Mouse (Mus musculus) heart, adult 2 months (tissue): ENCODE data around the gene Samd5. TPM values are rescaled to one million over a fixed set of nuclear protein-coding genes. Genes with fewer than 3 reads are reported as not detected.

Experiments
- DNase-seq, 2 experiments: peaks; one replicate each; pipeline ENCODE4 v3.0.0; 2021
- H3K27ac ChIP-seq: fragments of 200-600 bp; 2 replicates; pipeline ENCODE4 v1.8.1; 2022
- H3K27me3 ChIP-seq: fragments of 200-500 bp; 2 replicates; pipeline ENCODE4 v1.6.1; 2012; ENCODE audit warnings: mild to moderate bottlenecking, low read length, inconsistent platforms, mixed read lengths; ENCODE audit not compliant: control insufficient read depth, insufficient read depth
- H3K36me3 ChIP-seq: fragments of 200-500 bp; 2 replicates; pipeline ENCODE4 v1.6.1; 2012; ENCODE audit warnings: low read length, inconsistent platforms; ENCODE audit not compliant: control insufficient read depth, insufficient read depth
- H3K4me1 ChIP-seq: fragments of 200-500 bp; 2 replicates; pipeline ENCODE4 v1.6.1; 2011; ENCODE audit warnings: low read length; ENCODE audit not compliant: control insufficient read depth, insufficient read depth
- H3K4me3 ChIP-seq: fragments of 200-600 bp; 2 replicates; pipeline ENCODE4 v1.8.1; 2022
- H3K79me2 ChIP-seq: fragments of 200-500 bp; replicated peaks from 2 replicates; pipeline ENCODE4 v1.6.1; 2012; ENCODE audit warnings: mild to moderate bottlenecking, inconsistent platforms, low read length, moderate library complexity, mixed read lengths; ENCODE audit not compliant: control insufficient read depth, insufficient read depth
- H3K9ac ChIP-seq: fragments of 200-500 bp; 2 replicates; pipeline ENCODE4 v1.6.1; 2012; ENCODE audit warnings: low read depth, mild to moderate bottlenecking, control low read depth, inconsistent platforms, low read length, mixed read lengths
- CTCF ChIP-seq: fragments of 200-600 bp; IDR thresholded peaks from 2 replicates; pipeline ENCODE4 v1.8.1; 2022; ENCODE audit warnings: antibody characterized with exemption, mild to moderate bottlenecking, moderate library complexity
- EP300 ChIP-seq: fragments of 200-500 bp; IDR thresholded peaks from 2 replicates; pipeline ENCODE4 v1.6.1; 2011; ENCODE audit warnings: low read depth, low read length, control low read depth; ENCODE audit not compliant: insufficient read depth
- POLR2A ChIP-seq: fragments of 200-500 bp; IDR thresholded peaks from 2 replicates; pipeline ENCODE4 v1.6.1; 2011; ENCODE audit warnings: mild to moderate bottlenecking, low read depth, low read length, control low read depth; ENCODE audit not compliant: insufficient read depth
- WGBS: fragments of 180-500 bp; shearing (Covaris S2); methylation state at CpG from one replicate; pipeline ENCODE4 v1.1.7; 2018; 5-methylcytosine and 5-hydroxymethylcytosine counted together
- intact Hi-C: fragments of 180-260 bp; cut with DNase I; formaldehyde crosslinking; loops from one replicate; pipeline ENCODE4 v1.15.1; 2025
- polyA plus RNA-seq: library from polyadenylated mRNA; depleted of rRNA; stranded (reverse); fragments of >200 nt; gene quantifications from 2 replicates; pipeline ENCODE4 v1.2.3, GENCODE M21; 2012; rRNA removed
- total RNA-seq, 2 experiments: library from RNA; stranded (reverse); gene quantifications; 2 replicates each; pipeline ENCODE4 v1.2.3; 2021

Samd5 gene
- total and polyA plus RNA-seq, 3 experiments: 1.2 to 3.8 (median 3.0) TPM

DNA sequence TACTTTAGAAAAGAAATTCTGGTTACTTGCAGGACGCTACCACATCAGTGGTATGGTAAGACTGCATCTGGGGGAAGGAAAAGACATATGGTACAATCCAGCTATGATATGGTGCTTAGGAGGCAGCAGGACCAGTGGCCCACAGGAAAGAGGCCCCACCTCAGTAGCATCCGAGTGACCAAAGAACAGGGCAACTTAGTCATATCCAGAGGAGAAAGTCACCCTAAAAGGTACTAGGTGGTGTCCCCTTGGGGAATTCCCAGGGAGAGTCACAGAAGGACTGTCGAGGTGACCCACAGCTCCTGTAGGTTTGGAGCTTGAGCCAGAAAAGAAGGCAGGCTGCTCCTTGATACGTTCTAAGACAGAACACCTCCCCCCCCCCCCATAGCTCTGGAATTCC lies 80.3 kb downstream of the Samd5 start:
- H3K4me1 ChIP-seq: no peaks in the 10 kb centered on the region
- no peak for TF ChIP-seq POLR2A
- no peak for TF ChIP-seq EP300
- TF ChIP-seq CTCF: no peak
- H3K4me3 ChIP-seq: no peak overlapping the region
- 80% methylated on average over 4 of the region's 4 CpGs for WGBS
- no peak overlapping the region for H3K9ac ChIP-seq
- intact Hi-C loops: no loop called here
- no peaks in the 10 kb centered on the region; the same call in 1 of the 2 replicates for H3K79me2 ChIP-seq
- DNase-seq: no peak
- H3K36me3 ChIP-seq: no peaks in the 10 kb centered on the region
- H3K27me3 ChIP-seq: no peaks in the 10 kb centered on the region
- H3K27ac ChIP-seq: no peak overlapping the region

DNA sequence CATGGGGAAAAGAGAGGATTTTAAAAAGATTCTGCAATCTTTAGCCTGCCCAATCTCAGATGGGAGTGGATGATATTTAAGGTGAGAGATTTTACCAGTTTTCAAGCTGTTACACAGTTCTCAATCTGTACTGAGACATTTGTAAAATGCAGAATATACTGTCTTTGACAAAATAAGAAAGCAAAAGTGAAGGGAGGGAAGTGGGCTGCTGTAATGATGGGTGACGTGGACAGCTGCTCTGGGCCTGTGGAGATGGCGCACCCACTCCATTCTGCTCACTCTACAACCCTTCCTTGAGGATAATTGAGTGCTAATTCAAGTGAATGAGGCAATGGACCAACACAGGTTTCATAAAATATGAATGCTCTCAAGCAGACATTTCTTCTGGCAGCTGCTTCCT lies 84.4 kb downstream of the Samd5 start:
- WGBS: 95% methylated on average over 2 of the region's 2 CpGs
- H3K27me3 ChIP-seq: no peaks in the 10 kb centered on the region
- TF ChIP-seq CTCF (no peak), POLR2A (no peak), EP300 (no peak)
- H3K9ac ChIP-seq: no peak overlapping the region
- no peak overlapping the region for H3K27ac ChIP-seq
- H3K4me1 ChIP-seq: no peaks in the 10 kb centered on the region
- no peak overlapping the region for H3K4me3 ChIP-seq
- DNase-seq: no peak
- intact Hi-C loops: no loop called here
- H3K79me2 ChIP-seq: no peaks in the 10 kb centered on the region; the same call in 1 of the 2 replicates
- no peaks in the 10 kb centered on the region for H3K36me3 ChIP-seq

DNA sequence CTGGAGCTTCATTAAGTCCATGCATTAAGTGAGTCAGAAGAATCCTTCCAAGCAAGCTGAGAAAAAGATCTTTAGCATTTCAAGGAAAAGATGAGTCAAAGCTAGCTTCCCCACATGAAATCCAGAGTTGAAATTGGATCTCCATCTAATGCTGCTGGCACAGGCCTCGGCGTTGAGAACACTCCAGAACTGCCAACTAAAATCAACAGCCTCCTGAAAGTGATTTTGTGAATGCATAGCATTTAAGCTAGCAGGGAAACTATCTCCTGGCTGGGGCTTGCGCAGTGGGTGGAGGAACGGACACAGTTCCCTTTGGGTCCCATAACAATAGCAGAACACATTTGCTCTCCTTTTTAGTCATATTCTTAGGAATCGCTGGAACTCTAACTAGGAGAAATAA lies 88.7 kb downstream of the Samd5 start:
- H3K4me1 ChIP-seq: no peaks in the 10 kb centered on the region
- no peaks in the 10 kb centered on the region for H3K79me2 ChIP-seq
- H3K27ac ChIP-seq: no peak overlapping the region
- H3K27me3 ChIP-seq: no peaks in the 10 kb centered on the region
- TF ChIP-seq EP300 (no peak), POLR2A (no peak), CTCF (no peak)
- no peak for DNase-seq
- intact Hi-C loops: no loop called here
- no peak overlapping the region for H3K9ac ChIP-seq
- WGBS: 68% methylated on average over 5 of the region's 5 CpGs
- no peaks in the 10 kb centered on the region for H3K36me3 ChIP-seq
- H3K4me3 ChIP-seq: no peak overlapping the region

DNA sequence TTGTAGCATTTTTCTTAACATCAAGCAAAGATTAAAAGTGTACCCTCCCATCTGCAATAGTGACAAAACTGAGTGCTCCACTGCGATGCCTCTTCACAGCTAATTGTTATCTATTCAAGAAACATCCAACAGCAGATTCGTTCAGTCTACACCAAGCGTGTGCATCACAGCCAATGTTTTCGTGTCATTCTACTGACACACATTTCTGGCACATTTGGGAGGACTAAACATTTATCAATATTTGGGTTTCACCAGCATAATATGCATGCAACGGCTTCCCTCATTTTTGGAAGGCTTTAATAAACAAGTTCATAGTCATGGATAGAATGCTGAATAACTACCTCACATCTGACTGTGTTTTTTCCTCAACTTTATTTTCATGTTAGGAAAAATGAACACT lies 95.6 kb downstream of the Samd5 start:
- TF ChIP-seq EP300: no peak
- no peak for TF ChIP-seq POLR2A
- TF ChIP-seq CTCF: no peak
- Histone ChIP-seq H3K9ac (no peak overlapping the region), H3K36me3 (no peaks in the 10 kb centered on the region), H3K79me2 (no peaks in the 10 kb centered on the region), H3K4me3 (no peak overlapping the region), H3K27ac (no peak overlapping the region), H3K4me1 (no peaks in the 10 kb centered on the region), H3K27me3 (no peaks in the 10 kb centered on the region)
- WGBS: 85% methylated on average over 5 of the region's 5 CpGs
- intact Hi-C loops: loop anchor here (5.0 to 10.0 kb wide), 2 partner anchors 178 to 745 kb away; no protein-coding TSS in a partner anchor
- DNase-seq: no peak

DNA sequence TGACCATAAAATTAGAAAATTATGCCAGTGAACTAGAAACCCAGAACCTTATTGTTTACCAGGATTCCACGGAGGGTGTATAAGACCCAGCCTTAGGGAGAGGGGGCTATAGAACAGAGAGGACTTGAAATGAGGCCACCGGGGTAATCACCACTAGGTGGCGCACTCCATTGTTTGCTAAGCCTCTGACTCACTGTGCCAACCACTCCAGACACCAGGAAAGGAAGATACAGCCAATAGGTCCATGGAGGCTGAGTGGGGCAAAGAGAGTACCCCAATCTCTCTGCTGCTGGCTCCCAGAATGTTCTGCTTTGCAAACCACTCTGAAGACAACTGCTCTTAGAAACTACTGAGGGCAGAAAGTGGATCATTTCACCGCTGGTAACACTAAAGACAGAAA lies 99.4 kb downstream of the Samd5 start:
- TF ChIP-seq POLR2A (no peak), EP300 (peak; percentile 36; the same call in 1 of the 2 replicates), CTCF (peak; percentile 97)
- Histone ChIP-seq H3K36me3 (no peaks in the 10 kb centered on the region), H3K27ac (no peak overlapping the region), H3K79me2 (no peaks in the 10 kb centered on the region), H3K4me3 (no peak overlapping the region), H3K4me1 (peaks cover 1% of the 10 kb centered on the region; the same call in 1 of the 2 replicates), H3K27me3 (no peaks in the 10 kb centered on the region), H3K9ac (no peak overlapping the region)
- intact Hi-C loops: loop anchor here (1.0 to 10.0 kb wide), 3 partner anchors 102 to 749 kb away; no protein-coding TSS in a partner anchor
- 35% methylated on average over 4 of the region's 4 CpGs for WGBS
- DNase-seq: peak; percentile 59 to 76

DNA sequence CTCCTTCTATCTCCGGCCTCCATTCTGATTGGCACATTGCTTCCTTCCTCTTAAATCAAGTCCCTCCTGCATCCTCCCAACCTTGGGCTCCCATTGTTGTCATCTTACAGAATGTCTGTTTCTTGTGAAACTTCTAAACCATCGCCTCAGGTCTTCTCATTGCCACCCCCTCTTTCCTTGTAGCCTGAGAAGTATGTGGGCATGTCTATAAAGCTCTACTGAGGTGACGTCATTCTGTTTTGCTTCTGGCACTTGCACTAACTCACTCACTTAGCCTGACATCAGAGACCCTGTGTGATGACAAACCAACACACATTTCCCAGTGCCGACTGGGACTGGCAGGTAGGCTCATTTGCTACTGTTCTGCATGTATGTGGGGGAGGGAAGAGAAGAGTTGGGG lies 100.9 kb downstream of the Samd5 start:
- WGBS: 63% methylated on average over 4 of the region's 4 CpGs
- H3K79me2 ChIP-seq: no peaks in the 10 kb centered on the region

More for the DNA sequence above, 100.9 kb downstream of the Samd5 start:
- no peak overlapping the region for H3K4me3 ChIP-seq
- DNase-seq: no peak
- H3K36me3 ChIP-seq: no peaks in the 10 kb centered on the region
- H3K4me1 ChIP-seq: peaks cover 1% of the 10 kb centered on the region; the same call in 1 of the 2 replicates
- no peak overlapping the region for H3K27ac ChIP-seq
- H3K9ac ChIP-seq: no peak overlapping the region
- intact Hi-C loops: loop anchor here (5.0 to 10.0 kb wide), 2 partner anchors 522 to 751 kb away; no protein-coding TSS in a partner anchor
- TF ChIP-seq EP300 (no peak), POLR2A (no peak), CTCF (no peak)
- no peaks in the 10 kb centered on the region for H3K27me3 ChIP-seq

Other genes starting within 250 kb of the Samd5 start
- gene Stxbp5, start 225.9 kb upstream of the Samd5 start, total RNA-seq: 10 to 100 TPM; 11.9 to 13.7 TPM
- 8.4 and 10.5 TPM in 2 replicates for gene Stxbp5, start 225.9 kb upstream of the Samd5 start, polyA plus RNA-seq